Mouse (Mus musculus) hindbrain, embryonic 16.5 days (tissue): ENCODE measurements around the gene Lsamp. TPM values are rescaled to one million over a fixed set of nuclear protein-coding genes. Genes with fewer than 3 reads are reported as not detected.
A peak's percentile ranks its signal among the peaks of the same experiment; 100 is the strongest.

Experiments used
- ATAC-seq: fragments of 200-750 bp; cut with Nextera tagmentation; 2 replicates; pipeline ENCODE4 v1.8.0; 2017; ENCODE audit warnings: moderate TSS enrichment, moderate library complexity
- H3K27ac ChIP-seq: fragments of 300-500 bp; sonication (generic); 2 replicates; pipeline ENCODE4 v1.5.1; 2014; ENCODE audit warnings: low read depth, mild to moderate bottlenecking, control low read depth, low read length, moderate library complexity
- H3K27me3 ChIP-seq: fragments of 300-500 bp; sonication (generic); replicated peaks from 2 replicates; pipeline ENCODE4 v1.6.1; 2014; ENCODE audit warnings: low read length; ENCODE audit not compliant: control insufficient read depth, insufficient read depth
- H3K36me3 ChIP-seq: fragments of 300-500 bp; sonication (generic); 2 replicates; pipeline ENCODE4 v1.6.1; 2014; ENCODE audit warnings: mild to moderate bottlenecking, low read length, moderate library complexity, mixed read lengths; ENCODE audit not compliant: control insufficient read depth, insufficient read depth
- H3K4me1 ChIP-seq: fragments of 300-500 bp; sonication (generic); 2 replicates; pipeline ENCODE4 v1.6.1; 2014; ENCODE audit warnings: low read depth, low read length; ENCODE audit not compliant: control insufficient read depth, insufficient read depth
- H3K4me2 ChIP-seq: fragments of 300-500 bp; sonication (generic); 2 replicates; pipeline ENCODE4 v1.6.1; 2014; ENCODE audit warnings: mild to moderate bottlenecking, low read length, control low read depth, moderate library complexity
- H3K4me3 ChIP-seq: fragments of 300-500 bp; sonication (generic); 2 replicates; pipeline ENCODE4 v1.5.1; 2014; ENCODE audit warnings: mild to moderate bottlenecking, low read length, control low read depth, moderate library complexity
- H3K9ac ChIP-seq: fragments of 300-500 bp; sonication (generic); 2 replicates; pipeline ENCODE4 v1.6.1; 2014; ENCODE audit warnings: low read depth, mild to moderate bottlenecking, control low read depth, low read length, moderate library complexity
- H3K9me3 ChIP-seq: fragments of 300-500 bp; sonication (generic); 2 replicates; pipeline ENCODE4 v1.6.1; 2014; ENCODE audit warnings: mild to moderate bottlenecking, low read length, moderate library complexity; ENCODE audit not compliant: control insufficient read depth
- WGBS: fragments of 180-500 bp; shearing (Covaris S2); extraction: QIAGEN DNeasy Blood & Tissue Kit; methylation state at CpG from one replicate; pipeline ENCODE4 v1.1.7; 2014; 5-methylcytosine and 5-hydroxymethylcytosine counted together
- polyA plus RNA-seq: library from polyadenylated mRNA; unstranded; fragments of >200 nt; fragmentation: Nextera tagmentation; extraction: Ambion mirVana; gene quantifications from 2 replicates; pipeline ENCODE4 v1.2.1, GENCODE M21; 2015

Lsamp gene
- polyA plus RNA-seq, 1 experiment from 2014 or later, result 107 TPM

DNA sequence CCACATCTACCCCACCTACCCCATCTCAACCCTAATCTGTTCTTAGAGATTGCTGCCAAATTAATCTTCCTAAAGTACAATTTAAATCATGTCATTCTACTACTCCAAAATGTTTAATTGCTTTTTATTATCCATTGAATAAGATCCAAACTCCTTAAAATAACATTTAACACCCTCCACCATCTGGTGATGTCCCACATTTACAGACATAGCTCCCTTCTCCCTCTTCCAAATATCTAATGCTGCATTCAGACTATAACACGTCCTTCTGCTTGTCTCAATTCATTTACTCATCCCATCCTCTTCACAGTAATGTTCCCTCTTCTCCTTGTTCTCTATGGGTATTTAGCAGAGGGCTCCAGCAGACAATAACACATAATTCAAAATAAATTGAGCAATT lies 2020.0 kb downstream of the Lsamp start:
- no peak overlapping the region for H3K9ac ChIP-seq
- H3K27ac ChIP-seq, result no peak overlapping the region

DNA sequence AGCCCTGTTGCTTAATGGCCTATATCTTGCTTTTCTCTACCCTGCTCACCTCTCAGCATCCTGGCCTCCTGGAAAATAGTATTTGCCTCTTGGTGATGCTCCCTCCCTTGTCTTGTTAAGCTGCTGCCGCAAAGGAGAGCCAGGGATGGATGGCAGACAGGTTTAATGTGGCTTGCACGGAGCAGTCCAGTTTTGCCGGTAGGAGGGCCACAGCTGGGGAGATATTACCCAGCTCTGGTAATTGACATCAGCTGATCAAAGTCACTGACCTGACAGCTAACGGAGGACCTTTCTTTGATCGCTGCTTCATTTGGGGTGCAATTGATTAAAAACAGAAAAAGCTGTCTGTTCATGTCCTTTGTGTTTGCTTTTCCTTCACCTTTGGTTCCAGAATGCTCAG lies 2030.8 kb downstream of the Lsamp start:
- Histone ChIP-seq H3K9me3 (no peaks in the 10 kb centered on the region), H3K4me3 (no peak overlapping the region), H3K4me2 (no peak overlapping the region), H3K27ac (0 out of 2 replicates have a peak overlapping the region, but pooled peaks have one; percentile 12), H3K36me3 (no peaks in the 10 kb centered on the region), H3K27me3 (no peaks in the 10 kb centered on the region), H3K4me1 (no peaks in the 10 kb centered on the region), H3K9ac (no peak overlapping the region)
- WGBS, result 36% methylated on average over 5 of the region's 5 CpGs
- ATAC-seq, result no peak; the same call in 1 of the 2 replicates

More for the DNA sequence above, 2020.0 kb downstream of the Lsamp start:
- H3K36me3 ChIP-seq, result no peaks in the 10 kb centered on the region
- no peak overlapping the region for H3K4me2 ChIP-seq
- no peaks in the 10 kb centered on the region for H3K4me1 ChIP-seq
- 76% methylated on average over 1 of the region's 1 CpGs for WGBS
- no peaks in the 10 kb centered on the region for H3K27me3 ChIP-seq
- no peak overlapping the region for H3K4me3 ChIP-seq
- no peak for ATAC-seq
- H3K9me3 ChIP-seq, result no peaks in the 10 kb centered on the region

DNA sequence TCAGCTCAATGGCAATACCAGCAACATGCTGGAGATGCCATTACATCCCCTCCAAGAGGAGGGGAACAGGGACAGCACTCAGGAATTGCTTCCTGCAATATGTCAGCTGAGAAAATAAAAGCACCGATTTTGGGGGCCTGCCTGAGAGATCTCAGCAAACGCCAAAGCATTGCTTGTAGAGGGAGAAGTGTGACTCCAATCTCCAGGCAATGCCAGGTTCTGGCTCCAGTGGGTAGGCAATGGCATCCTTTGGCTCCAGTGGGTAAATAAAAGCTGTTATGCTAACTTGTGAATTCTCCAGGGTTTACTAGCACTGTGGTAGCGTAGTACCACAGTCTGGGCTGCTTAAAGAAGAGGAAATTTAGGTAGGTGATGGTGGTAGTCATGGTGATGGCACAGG lies 2031.3 kb downstream of the Lsamp start:
- Histone ChIP-seq H3K4me2 (no peak overlapping the region), H3K36me3 (no peaks in the 10 kb centered on the region), H3K27me3 (no peaks in the 10 kb centered on the region), H3K27ac (no peak overlapping the region), H3K9ac (no peak overlapping the region), H3K9me3 (no peaks in the 10 kb centered on the region), H3K4me1 (no peaks in the 10 kb centered on the region), H3K4me3 (no peak overlapping the region)
- 0 out of 2 replicates have a peak, but pooled peaks have one; percentile 17 for ATAC-seq
- 65% methylated on average over 3 of the region's 3 CpGs for WGBS

DNA sequence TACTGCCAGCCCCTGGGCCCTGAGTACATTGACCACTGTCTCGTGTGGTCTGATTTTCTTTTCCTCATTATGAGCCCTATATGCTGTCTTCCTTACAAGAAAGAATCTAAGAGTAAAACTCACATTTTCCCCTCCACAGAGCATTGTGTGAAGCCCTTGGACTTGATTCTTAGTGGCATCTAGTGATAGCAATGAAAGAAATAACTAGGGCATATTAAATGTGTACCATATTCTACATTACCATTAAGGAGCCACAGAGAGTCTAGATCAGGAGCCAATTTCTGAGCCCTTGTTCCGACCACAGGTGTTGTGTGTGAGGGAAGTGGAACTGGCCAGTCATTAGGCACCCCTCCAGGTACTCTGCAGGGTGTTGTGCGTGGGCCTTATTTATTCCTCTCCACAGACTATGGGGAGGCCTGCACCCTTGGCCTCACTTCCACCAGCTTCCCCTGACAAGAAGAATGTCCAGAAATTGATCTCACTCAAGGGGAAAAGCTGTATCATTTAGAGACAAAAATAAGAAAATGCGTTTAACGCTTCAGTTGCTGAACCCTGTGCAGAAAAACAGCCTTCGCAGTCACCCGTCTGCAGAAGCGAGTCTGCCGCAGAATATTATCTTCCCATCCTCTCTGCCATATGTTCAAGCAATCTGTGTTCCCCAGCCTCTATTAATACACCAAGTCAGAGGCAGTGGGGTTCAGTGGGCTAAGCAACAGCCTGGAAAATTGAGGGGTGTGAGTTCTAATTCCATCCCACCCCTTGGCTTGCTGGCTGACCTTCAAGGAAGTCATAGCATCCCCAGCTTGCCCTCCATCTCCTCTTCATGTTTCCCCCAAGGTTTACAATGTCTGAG lies 2032.9 kb downstream of the Lsamp start:
- H3K36me3 ChIP-seq, result no peaks in the 10 kb centered on the region
- no peaks in the 10 kb centered on the region for H3K27me3 ChIP-seq
- H3K9ac ChIP-seq, result no peak overlapping the region
- no peaks in the 10 kb centered on the region for H3K9me3 ChIP-seq
- H3K4me3 ChIP-seq, result no peak overlapping the region
- H3K4me2 ChIP-seq, result no peak overlapping the region
- WGBS, result 59% methylated on average over 9 of the region's 9 CpGs
- ATAC-seq, result peak; percentile 73; the same call in 1 of the 2 replicates
- no peaks in the 10 kb centered on the region for H3K4me1 ChIP-seq
- H3K27ac ChIP-seq, result no peak overlapping the region

DNA sequence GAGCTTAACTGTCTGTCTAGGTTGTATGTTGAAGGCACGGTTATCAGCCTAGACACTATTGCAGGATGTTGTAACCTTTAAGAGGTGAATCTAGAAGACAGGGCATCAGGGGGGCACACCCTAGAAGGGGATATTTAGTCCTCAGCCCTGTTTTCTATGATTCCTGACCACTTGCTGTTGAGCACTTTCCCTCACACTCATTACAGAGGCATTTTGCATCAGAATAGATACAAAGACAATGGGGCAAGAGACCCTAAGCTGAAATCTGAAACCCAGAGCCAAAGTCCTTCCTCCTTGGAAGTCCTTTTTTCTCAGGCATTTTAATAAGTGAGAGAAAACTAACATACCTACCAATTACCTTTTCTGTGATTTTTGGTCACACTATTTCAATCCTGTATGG lies 2038.4 kb downstream of the Lsamp start:
- Histone ChIP-seq H3K4me2 (no peak overlapping the region), H3K4me3 (no peak overlapping the region), H3K27ac (no peak overlapping the region), H3K27me3 (no peaks in the 10 kb centered on the region), H3K4me1 (no peaks in the 10 kb centered on the region), H3K9ac (no peak overlapping the region), H3K36me3 (no peaks in the 10 kb centered on the region), H3K9me3 (0 out of 2 replicates have a peak, but pooled peaks cover 2% of the 10 kb centered on the region)
- no peak for ATAC-seq
- 29% methylated on average over 1 of the region's 1 CpGs for WGBS

DNA sequence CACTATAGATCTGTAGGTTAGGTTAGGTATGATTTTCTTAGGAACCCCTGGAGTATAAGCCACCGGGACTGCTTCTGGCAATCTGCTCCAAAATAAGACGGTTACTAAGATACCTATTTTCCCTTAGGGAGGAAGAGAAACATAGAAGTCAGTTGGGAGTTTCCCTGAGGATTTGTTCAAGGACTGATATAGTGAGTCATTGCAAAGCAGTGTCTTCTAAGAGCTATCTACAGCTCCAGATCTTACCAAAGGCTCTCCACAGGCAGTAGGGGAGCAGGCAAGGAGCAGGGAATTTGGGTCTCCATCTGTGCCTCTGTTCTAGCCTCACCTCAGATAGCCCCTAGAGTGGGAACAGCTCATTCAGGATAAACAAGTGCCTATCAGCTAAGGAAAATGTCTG lies 2047.9 kb downstream of the Lsamp start:
- Histone ChIP-seq H3K27me3 (no peaks in the 10 kb centered on the region), H3K9me3 (no peaks in the 10 kb centered on the region), H3K9ac (no peak overlapping the region), H3K27ac (no peak overlapping the region), H3K36me3 (no peaks in the 10 kb centered on the region), H3K4me2 (no peak overlapping the region), H3K4me3 (no peak overlapping the region), H3K4me1 (no peaks in the 10 kb centered on the region)
- 68% methylated on average over 2 of the region's 2 CpGs for WGBS
- ATAC-seq, result no peak

DNA sequence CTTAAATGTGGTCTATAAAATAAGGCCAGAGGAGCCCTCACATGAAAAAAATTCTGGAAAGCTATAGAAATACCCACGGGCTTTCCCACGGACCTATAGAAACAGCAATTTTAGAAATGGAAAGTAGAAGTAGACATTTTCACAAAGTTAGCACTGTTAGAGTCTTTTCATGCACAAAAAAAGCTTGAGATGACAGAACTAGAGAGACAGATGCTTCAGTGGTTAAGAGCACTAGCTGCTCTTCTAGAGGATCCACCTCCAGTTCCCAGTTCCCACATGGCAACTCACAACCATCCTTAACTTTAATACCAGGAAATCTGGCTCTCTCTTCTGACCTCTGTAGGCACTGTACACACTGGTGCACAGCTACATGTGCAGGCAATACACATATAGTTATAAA lies 2049.3 kb downstream of the Lsamp start:
- WGBS, result 94% methylated on average over 2 of the region's 2 CpGs
- no peaks in the 10 kb centered on the region for H3K36me3 ChIP-seq

DNA sequence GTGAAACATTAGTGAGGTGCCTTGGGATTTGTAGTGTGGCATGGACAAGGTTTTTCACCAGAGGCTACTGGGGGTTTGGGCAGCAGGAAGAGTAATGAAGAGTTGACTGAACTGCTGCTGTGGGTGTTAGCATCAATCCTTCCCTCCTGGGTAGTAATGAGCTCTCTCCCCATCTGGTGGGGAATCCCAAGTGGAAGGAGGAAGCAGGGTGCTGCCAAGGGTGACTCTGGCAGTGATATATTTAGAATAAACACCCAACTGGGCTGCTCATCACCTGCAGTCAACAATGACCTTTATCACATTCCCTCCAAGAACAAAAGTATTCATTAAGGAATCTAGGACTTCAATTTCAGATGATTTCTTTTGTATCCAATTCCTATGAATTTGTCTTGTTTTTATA lies 2064.0 kb downstream of the Lsamp start:
- no peaks in the 10 kb centered on the region for H3K4me1 ChIP-seq
- H3K4me3 ChIP-seq, result no peak overlapping the region
- H3K4me2 ChIP-seq, result no peak overlapping the region
- H3K9me3 ChIP-seq, result no peaks in the 10 kb centered on the region
- ATAC-seq, result no peak
- H3K27me3 ChIP-seq, result no peaks in the 10 kb centered on the region
- no peaks in the 10 kb centered on the region for H3K36me3 ChIP-seq
- H3K9ac ChIP-seq, result no peak overlapping the region
- H3K27ac ChIP-seq, result no peak overlapping the region

More for the DNA sequence above, 2049.3 kb downstream of the Lsamp start:
- Histone ChIP-seq H3K4me2 (no peak overlapping the region), H3K4me3 (no peak overlapping the region), H3K4me1 (no peaks in the 10 kb centered on the region), H3K27ac (no peak overlapping the region), H3K9ac (no peak overlapping the region), H3K27me3 (no peaks in the 10 kb centered on the region), H3K9me3 (no peaks in the 10 kb centered on the region)
- ATAC-seq, result no peak

DNA sequence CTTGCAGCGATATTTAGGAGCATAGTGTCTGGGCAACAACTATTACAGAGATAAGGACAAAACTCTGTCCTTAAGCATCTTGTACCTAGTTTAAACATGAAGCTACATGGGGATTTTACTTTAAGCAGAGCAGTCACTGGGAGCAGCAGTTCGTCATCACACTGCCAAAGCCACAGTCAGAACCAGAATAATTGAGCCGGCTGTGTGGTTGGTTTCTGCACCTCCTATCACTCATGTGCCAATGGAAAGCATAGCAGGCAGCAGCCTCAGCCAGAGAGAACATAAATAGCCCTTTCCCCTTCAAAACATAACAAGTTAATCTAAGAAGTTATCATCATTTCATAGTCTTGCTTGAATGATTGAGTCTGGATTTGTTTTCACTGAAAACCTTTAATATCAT lies 2075.8 kb downstream of the Lsamp start:
- H3K36me3 ChIP-seq, result no peaks in the 10 kb centered on the region
- no peak overlapping the region for H3K4me3 ChIP-seq
- no peaks in the 10 kb centered on the region for H3K9me3 ChIP-seq
- no peaks in the 10 kb centered on the region for H3K4me1 ChIP-seq
- H3K27ac ChIP-seq, result no peak overlapping the region
- H3K27me3 ChIP-seq, result no peaks in the 10 kb centered on the region
- H3K4me2 ChIP-seq, result no peak overlapping the region
- no peak overlapping the region for H3K9ac ChIP-seq
- ATAC-seq, result no peak
- WGBS, result 64% methylated on average over 3 of the region's 3 CpGs
